Mouse (Mus musculus) liver, adult 2 months (tissue): Measurements from ENCODE around the gene Hist2h3c2.
"Not testable (repeated sequence)": the region's sequence is repeated elsewhere in the genome, so short reads cannot be mapped to it uniquely, and the experiment has no call there.

Experiments used
- CTCF ChIP-seq: fragments of 200-500 bp; IDR thresholded peaks from 2 replicates; pipeline ENCODE4 v1.5.1; 2011; ENCODE audit warnings: low read depth, low read length, control low read depth
- POLR2A ChIP-seq: fragments of 200-500 bp; IDR thresholded peaks from 2 replicates; pipeline ENCODE4 v1.6.1; 2011; ENCODE audit warnings: low read length, control low read depth; ENCODE audit not compliant: insufficient read depth; ENCODE audit errors: extremely low read depth

GRCm38 (mm10) chr3:96246427-96246856 lies 7.5 kb upstream of the Hist2h3c2 start, which contains the start of gene Hist2h3c1:
- not testable (repeated sequence) for TF ChIP-seq CTCF, POLR2A
